Mouse (Mus musculus): ENCODE data around the gene Lrch1.

DNA sequence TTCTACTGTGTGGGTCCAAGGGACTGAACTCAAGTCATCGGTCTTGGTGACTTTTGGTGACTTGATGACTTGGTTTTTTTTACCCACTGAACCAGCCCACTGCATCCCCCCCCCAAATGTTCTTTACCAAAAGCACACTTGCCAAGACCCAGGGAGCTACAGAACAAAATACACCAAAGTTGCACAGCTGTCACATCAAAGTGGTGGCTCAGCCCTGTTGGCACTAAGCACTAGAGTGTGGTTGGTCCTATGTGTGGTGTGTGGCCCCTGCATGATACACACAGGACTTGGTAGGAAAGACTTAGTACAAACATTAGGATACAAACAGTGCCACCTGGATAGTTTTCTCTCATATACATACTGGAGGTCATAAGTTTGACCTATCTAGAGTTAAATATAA, 113.5 kb downstream of the Lrch1 start:
- TF ChIP-seq CTCF (IDR thresholded peaks at IDR 0.05): no peak
- no peak for TF ChIP-seq EP300 (IDR thresholded peaks at IDR 0.05)

All from lung, postnatal 0 days (tissue).